Mouse (Mus musculus) embryo, embryonic 10 days (tissue): ENCODE results near the gene Nop14.
A peak's percentile ranks its signal among the peaks of the same experiment; 100 is the strongest.

ENCODE experiments used
- DNase-seq: peaks from one replicate; pipeline ENCODE4 v3.0.0-alpha.2; 2015; ENCODE audit warnings: low spot score

The Nop14 gene

GRCm38 (mm10) chr5:34659686-34660590 lies at the start of gene Nop14, which contains the start of gene Grk4:
TSS of gene Nop14 (minus strand) at chr5:34660148.
TSS of gene Grk4 (plus strand) at chr5:34660379.
- DNase-seq: peak; percentile 100

GRCm38 (mm10) chr5:34708436-34708835 lies 48.5 kb upstream of the Nop14 start:
- DNase-seq: no peak

GRCm38 (mm10) chr5:34695521-34695920 lies 35.6 kb upstream of the Nop14 start:
- DNase-seq: no peak

- no peak for DNase-seq
Observed at GRCm38 (mm10) chr5:34692782-34693181, 32.8 kb upstream of the Nop14 start.

- DNase-seq: no peak
Observed at GRCm38 (mm10) chr5:34689868-34690267, 29.9 kb upstream of the Nop14 start.

- DNase-seq: peak; percentile 17
Observed at GRCm38 (mm10) chr5:34670280-34670679, 10.3 kb upstream of the Nop14 start.

- DNase-seq: no peak
Observed at GRCm38 (mm10) chr5:34669493-34669892, 9.5 kb upstream of the Nop14 start.

- DNase-seq: no peak
Observed at GRCm38 (mm10) chr5:34663231-34663630, 3.3 kb upstream of the Nop14 start.

- DNase-seq: no peak
Observed at GRCm38 (mm10) chr5:34661909-34662308, 2.0 kb upstream of the Nop14 start.

GRCm38 (mm10) chr5:34660591-34661130 lies 713 bp upstream of the Nop14 start:
- no peak for DNase-seq

- no peak for DNase-seq
Observed at GRCm38 (mm10) chr5:34657556-34657955, 2.4 kb downstream of the Nop14 start.

- no peak for DNase-seq
Observed at GRCm38 (mm10) chr5:34654881-34655280, 5.1 kb downstream of the Nop14 start.

GRCm38 (mm10) chr5:34652961-34653360 lies 7.0 kb downstream of the Nop14 start:
- DNase-seq: no peak

- peak; percentile 76 for DNase-seq
Observed at GRCm38 (mm10) chr5:34647581-34647980, 12.4 kb downstream of the Nop14 start.

GRCm38 (mm10) chr5:34642932-34643331 lies 17.0 kb downstream of the Nop14 start:
- peak; percentile 67 for DNase-seq

- no peak for DNase-seq
Observed at GRCm38 (mm10) chr5:34641991-34642390, 18.0 kb downstream of the Nop14 start.

GRCm38 (mm10) chr5:34637591-34638156 lies 22.3 kb downstream of the Nop14 start:
- no peak for DNase-seq

GRCm38 (mm10) chr5:34636481-34637287 lies 23.3 kb downstream of the Nop14 start, which contains the start of gene Mfsd10:
TSS of gene Mfsd10 (minus strand) at chr5:34637212.
- peak; percentile 91 for DNase-seq

- DNase-seq: no peak
Observed at GRCm38 (mm10) chr5:34635665-34636192, 24.2 kb downstream of the Nop14 start.

GRCm38 (mm10) chr5:34634746-34635400 lies 25.1 kb downstream of the Nop14 start:
- DNase-seq: no peak

GRCm38 (mm10) chr5:34633641-34634040 lies 26.3 kb downstream of the Nop14 start:
- no peak for DNase-seq
